In genomic region chr10:54059092-54059496, GRCm38 (mm10) we compare ENCODE assay signal across 10 mouse cellular contexts. TPM values are rescaled to one million over a fixed set of nuclear protein-coding genes. Genes with fewer than 3 reads are reported as not detected.
DNase-seq lines count a peak whose midpoint lies in the region; ATAC-seq lines count a peak whose summit lies in the region.
"Had no signal": no experiment of that assay in that cellular context is flagged by ENCODE, and none has a peak within 500 bp of the region (broad histone marks: within the 10 kb centered on the region; RNA-seq: fewer than 3 reads in every experiment).

No protein-coding gene starts in this region.

- no peak for ATAC-seq in heart, embryonic 13.5 days (ENCODE audit: extremely low read depth, insufficient number of reproducible peaks, low FRiP score, low TSS enrichment)
- no peak for ATAC-seq in limb, embryonic 11.5 days (ENCODE audit: insufficient number of reproducible peaks, low FRiP score, low TSS enrichment, low read depth)

- no peaks in the 10 kb centered on the region for H3K9me3 ChIP-seq in heart, embryonic 13.5 days
- H3K9me3 ChIP-seq in limb, embryonic 11.5 days (ENCODE audit: control insufficient read depth, low read length) = no peaks in the 10 kb centered on the region

- peak overlapping the region; percentile 55 for H3K27ac ChIP-seq in heart, embryonic 13.5 days (replicated peaks)
- H3K27ac ChIP-seq in limb, embryonic 11.5 days (replicated peaks; ENCODE audit: low read depth, low read length) = no peak overlapping the region

- peaks cover 41% of the 10 kb centered on the region for H3K4me1 ChIP-seq in heart, embryonic 13.5 days
- peaks cover 4% of the 10 kb centered on the region; the same call in 1 of the 2 replicates for H3K4me1 ChIP-seq in limb, embryonic 11.5 days (ENCODE audit: control insufficient read depth, insufficient read depth, low read length)

- H3K9ac ChIP-seq in heart, embryonic 13.5 days = no peak overlapping the region; the same call in 1 of the 2 replicates
- no peak overlapping the region for H3K9ac ChIP-seq in limb, embryonic 11.5 days (ENCODE audit: low read length)

- H3K4me3 ChIP-seq in heart, embryonic 13.5 days = no peak overlapping the region
- H3K4me3 ChIP-seq in limb, embryonic 11.5 days (ENCODE audit: low read depth, low read length) = no peak overlapping the region

- WGBS in heart, embryonic 13.5 days = 11% methylated on average over 3 of the region's 3 CpGs
- WGBS in limb, embryonic 11.5 days = 3% methylated on average over 3 of the region's 3 CpGs

- H3K36me3 ChIP-seq in heart, embryonic 13.5 days = peaks cover 8% of the 10 kb centered on the region; the same call in 1 of the 2 replicates
- no peaks in the 10 kb centered on the region for H3K36me3 ChIP-seq in limb, embryonic 11.5 days (ENCODE audit: control insufficient read depth, insufficient read depth, low read length)

- H3K4me2 ChIP-seq in heart, embryonic 13.5 days = peak overlapping the region; percentile 38; the same call in 1 of the 2 replicates
- no peak overlapping the region for H3K4me2 ChIP-seq in limb, embryonic 11.5 days (ENCODE audit: low read depth, severe bottlenecking)

- no peak for DNase-seq in heart, postnatal 36 days
- DNase-seq in ES-CJ7 (ENCODE audit: low read depth, low spot score) = peak; percentile 3
- DNase-seq in embryo, embryonic 10.5 days (ENCODE audit: low spot score) = peak; percentile 77
- peak; percentile 30 for DNase-seq in limb, embryonic 11.5 days (ENCODE audit: low spot score)
- no peak for DNase-seq in layer of hippocampus, adult 18-20 months (ENCODE audit: low spot score in 2 of 2)
- DNase-seq in left cerebral cortex, postnatal 4 days = no peak
- no peak for DNase-seq in left cerebral cortex, postnatal 25 days (ENCODE audit: low spot score in 2 of 2)
- DNase-seq: right cerebral cortex, adult 18-20 months; thymus, adult 18-20 months had no signal

- H3K27me3 ChIP-seq in heart, embryonic 13.5 days (replicated peaks) = no peaks in the 10 kb centered on the region
- H3K27me3 ChIP-seq in limb, embryonic 11.5 days (ENCODE audit: control insufficient read depth, insufficient read depth, low read length) = no peaks in the 10 kb centered on the region

- intact Hi-C loops in heart, postnatal 36 days (cut with DNase I) = no loop called here
- intact Hi-C loops in left cerebral cortex, postnatal 4 days (cut with DNase I) = loop anchor here (5.0 kb wide), 1 partner anchor 1923 kb away; no protein-coding TSS in a partner anchor
- intact Hi-C loops in left cerebral cortex, postnatal 25 days (cut with DNase I) = no loop called here

RNA-seq across cellular contexts. Expression of gene Man1a, which starts 17.3 kb away (rescaled TPM):
- polyA plus RNA-seq in heart, embryonic 13.5 days (2015; fragmentation: Nextera tagmentation; extraction: Ambion mirVana) = 4.2 and 4.3 TPM in 2 replicates
- 10 to 100 TPM; 40.7 to 42.2 TPM for total RNA-seq in heart, postnatal 36 days (2021)
- 3.3 and 4.2 TPM in 2 replicates for polyA plus RNA-seq in limb, embryonic 11.5 days (2014; fragmentation: Nextera tagmentation; extraction: Ambion mirVana)
- total RNA-seq in layer of hippocampus, adult 18-20 months (2021) = 10 to 100 TPM; 54.5 to 65.3 TPM
- 10 to 100 TPM; 21.1 to 21.7 TPM for total RNA-seq in left cerebral cortex, postnatal 4 days (2021)
- total RNA-seq in left cerebral cortex, postnatal 25 days (2021) = 10 to 100 TPM; 27.7 to 28.4 TPM

Comparison
In these comparisons a context has a peak if more than half of its experiments do, and no peak if none do; other contexts are left out.
1. DNase-seq: peak in ES-CJ7 (single experiment), embryo, embryonic 10.5 days (single experiment) and limb, embryonic 11.5 days (single experiment); none in heart, postnatal 36 days (0 of 2), layer of hippocampus, adult 18-20 months (0 of 2), left cerebral cortex, postnatal 4 days (single experiment) and left cerebral cortex, postnatal 25 days (0 of 2).